Mouse (Mus musculus): Measurements from ENCODE around the gene Ankrd11.

The Ankrd11 gene

GRCm38 (mm10) chr8:123021259-123021658 is 20.8 kb downstream of the Ankrd11 start:
- H3K9me3 ChIP-seq (ENCODE audit: low read length), result no peaks in the 10 kb centered on the region
- peaks cover 34% of the 10 kb centered on the region for H3K36me3 ChIP-seq (ENCODE audit: insufficient read depth, low read length)
- peaks cover 86% of the 10 kb centered on the region for H3K4me1 ChIP-seq (replicated peaks; ENCODE audit: low read depth, low read length)
- TF ChIP-seq NANOG (IDR thresholded peaks at IDR 0.05; ENCODE audit: borderline replicate concordance, low read length) (no peak), POU5F1 (IDR thresholded peaks at IDR 0.05; ENCODE audit: borderline replicate concordance, low read length) (no peak), CTCF (conservative IDR thresholded peaks at IDR 0.05; ENCODE audit: low read length) (no peak)
- H3K4me3 ChIP-seq (replicated peaks; ENCODE audit: low read length), result no peak overlapping the region
- H3K27me3 ChIP-seq (ENCODE audit: insufficient read depth, low read length), result no peaks in the 10 kb centered on the region

GRCm38 (mm10) chr8:123020859-123021258 is 21.2 kb downstream of the Ankrd11 start:
- Histone ChIP-seq H3K4me1 (replicated peaks; ENCODE audit: low read depth, low read length) (peaks cover 86% of the 10 kb centered on the region), H3K36me3 (ENCODE audit: insufficient read depth, low read length) (peaks cover 38% of the 10 kb centered on the region), H3K27me3 (ENCODE audit: insufficient read depth, low read length) (no peaks in the 10 kb centered on the region), H3K4me3 (replicated peaks; ENCODE audit: low read length) (peak overlapping the region; percentile 3; the same call in 1 of the 2 replicates), H3K9me3 (ENCODE audit: low read length) (no peaks in the 10 kb centered on the region)
- no peak for TF ChIP-seq POU5F1 (IDR thresholded peaks at IDR 0.05; ENCODE audit: borderline replicate concordance, low read length)

- Histone ChIP-seq H3K4me3 (replicated peaks; ENCODE audit: low read length) (no peak overlapping the region), H3K36me3 (ENCODE audit: insufficient read depth, low read length) (peaks cover 46% of the 10 kb centered on the region), H3K4me1 (replicated peaks; ENCODE audit: low read depth, low read length) (peaks cover 86% of the 10 kb centered on the region), H3K27me3 (ENCODE audit: insufficient read depth, low read length) (no peaks in the 10 kb centered on the region), H3K9me3 (ENCODE audit: low read length) (no peaks in the 10 kb centered on the region)
- TF ChIP-seq CTCF (conservative IDR thresholded peaks at IDR 0.05; ENCODE audit: low read length), result no peak
- no peak for TF ChIP-seq NANOG (IDR thresholded peaks at IDR 0.05; ENCODE audit: borderline replicate concordance, low read length)
- no peak for TF ChIP-seq POU5F1 (IDR thresholded peaks at IDR 0.05; ENCODE audit: borderline replicate concordance, low read length)
Measured at GRCm38 (mm10) chr8:123020084-123020483, 22.0 kb downstream of the Ankrd11 start.

- TF ChIP-seq CTCF (conservative IDR thresholded peaks at IDR 0.05; ENCODE audit: low read length) (no peak), NANOG (IDR thresholded peaks at IDR 0.05; ENCODE audit: borderline replicate concordance, low read length) (no peak), POU5F1 (IDR thresholded peaks at IDR 0.05; ENCODE audit: borderline replicate concordance, low read length) (no peak)
- Histone ChIP-seq H3K4me3 (replicated peaks; ENCODE audit: low read length) (no peak overlapping the region), H3K9me3 (ENCODE audit: low read length) (no peaks in the 10 kb centered on the region), H3K36me3 (ENCODE audit: insufficient read depth, low read length) (peaks cover 55% of the 10 kb centered on the region), H3K4me1 (replicated peaks; ENCODE audit: low read depth, low read length) (peaks cover 89% of the 10 kb centered on the region), H3K27me3 (ENCODE audit: insufficient read depth, low read length) (no peaks in the 10 kb centered on the region)
Measured at GRCm38 (mm10) chr8:123018484-123019164, 23.5 kb downstream of the Ankrd11 start.

GRCm38 (mm10) chr8:123017143-123017542 is 24.9 kb downstream of the Ankrd11 start:
- Histone ChIP-seq H3K36me3 (ENCODE audit: insufficient read depth, low read length) (peaks cover 54% of the 10 kb centered on the region), H3K9me3 (ENCODE audit: low read length) (no peaks in the 10 kb centered on the region), H3K4me3 (replicated peaks; ENCODE audit: low read length) (no peak overlapping the region), H3K4me1 (replicated peaks; ENCODE audit: low read depth, low read length) (peaks cover 81% of the 10 kb centered on the region), H3K27me3 (ENCODE audit: insufficient read depth, low read length) (no peaks in the 10 kb centered on the region)
- TF ChIP-seq NANOG (IDR thresholded peaks at IDR 0.05; ENCODE audit: borderline replicate concordance, low read length) (no peak), POU5F1 (IDR thresholded peaks at IDR 0.05; ENCODE audit: borderline replicate concordance, low read length) (no peak), CTCF (conservative IDR thresholded peaks at IDR 0.05; ENCODE audit: low read length) (no peak)

GRCm38 (mm10) chr8:123015074-123015473 is 27.0 kb downstream of the Ankrd11 start:
- TF ChIP-seq CTCF (conservative IDR thresholded peaks at IDR 0.05; ENCODE audit: low read length) (no peak), NANOG (IDR thresholded peaks at IDR 0.05; ENCODE audit: borderline replicate concordance, low read length) (no peak), POU5F1 (IDR thresholded peaks at IDR 0.05; ENCODE audit: borderline replicate concordance, low read length) (no peak)
- Histone ChIP-seq H3K9me3 (ENCODE audit: low read length) (no peaks in the 10 kb centered on the region), H3K36me3 (ENCODE audit: insufficient read depth, low read length) (peaks cover 63% of the 10 kb centered on the region), H3K4me1 (replicated peaks; ENCODE audit: low read depth, low read length) (peaks cover 80% of the 10 kb centered on the region), H3K27me3 (ENCODE audit: insufficient read depth, low read length) (no peaks in the 10 kb centered on the region), H3K4me3 (replicated peaks; ENCODE audit: low read length) (no peak overlapping the region)

GRCm38 (mm10) chr8:123014429-123014828 is 27.6 kb downstream of the Ankrd11 start:
- peaks cover 67% of the 10 kb centered on the region for H3K36me3 ChIP-seq (ENCODE audit: insufficient read depth, low read length)
- no peak overlapping the region for H3K4me3 ChIP-seq (replicated peaks; ENCODE audit: low read length)

GRCm38 (mm10) chr8:123011321-123011720 is 30.8 kb downstream of the Ankrd11 start:
- H3K9me3 ChIP-seq (ENCODE audit: low read length), result no peaks in the 10 kb centered on the region
- H3K4me3 ChIP-seq (replicated peaks; ENCODE audit: low read length), result no peak overlapping the region
- H3K27me3 ChIP-seq (ENCODE audit: insufficient read depth, low read length), result no peaks in the 10 kb centered on the region
- peaks cover 81% of the 10 kb centered on the region for H3K4me1 ChIP-seq (replicated peaks; ENCODE audit: low read depth, low read length)
- peaks cover 50% of the 10 kb centered on the region for H3K36me3 ChIP-seq (ENCODE audit: insufficient read depth, low read length)
- no peak for TF ChIP-seq CTCF (conservative IDR thresholded peaks at IDR 0.05; ENCODE audit: low read length)
- no peak for TF ChIP-seq POU5F1 (IDR thresholded peaks at IDR 0.05; ENCODE audit: borderline replicate concordance, low read length)
- TF ChIP-seq NANOG (IDR thresholded peaks at IDR 0.05; ENCODE audit: borderline replicate concordance, low read length), result no peak

More at GRCm38 (mm10) chr8:123014429-123014828, 27.6 kb downstream of the Ankrd11 start:
- H3K4me1 ChIP-seq (replicated peaks; ENCODE audit: low read depth, low read length), result peaks cover 81% of the 10 kb centered on the region
- TF ChIP-seq NANOG (IDR thresholded peaks at IDR 0.05; ENCODE audit: borderline replicate concordance, low read length) (no peak), CTCF (conservative IDR thresholded peaks at IDR 0.05; ENCODE audit: low read length) (no peak), POU5F1 (IDR thresholded peaks at IDR 0.05; ENCODE audit: borderline replicate concordance, low read length) (no peak)
- no peaks in the 10 kb centered on the region for H3K9me3 ChIP-seq (ENCODE audit: low read length)
- no peaks in the 10 kb centered on the region for H3K27me3 ChIP-seq (ENCODE audit: insufficient read depth, low read length)

- no peaks in the 10 kb centered on the region for H3K27me3 ChIP-seq (ENCODE audit: insufficient read depth, low read length)
- H3K4me1 ChIP-seq (replicated peaks; ENCODE audit: low read depth, low read length), result peaks cover 97% of the 10 kb centered on the region
- no peak overlapping the region for H3K4me3 ChIP-seq (replicated peaks; ENCODE audit: low read length)
- no peak for TF ChIP-seq NANOG (IDR thresholded peaks at IDR 0.05; ENCODE audit: borderline replicate concordance, low read length)
- TF ChIP-seq POU5F1 (IDR thresholded peaks at IDR 0.05; ENCODE audit: borderline replicate concordance, low read length), result no peak
- TF ChIP-seq CTCF (conservative IDR thresholded peaks at IDR 0.05; ENCODE audit: low read length), result no peak
- 0 out of 2 replicates have a peak, but pooled peaks cover 13% of the 10 kb centered on the region for H3K36me3 ChIP-seq (ENCODE audit: insufficient read depth, low read length)
- H3K9me3 ChIP-seq (ENCODE audit: low read length), result no peaks in the 10 kb centered on the region
Measured at GRCm38 (mm10) chr8:123005805-123006204, 36.3 kb downstream of the Ankrd11 start.

Data from E14TG2a.4 (cell line).